Mouse (Mus musculus) cerebellum, adult 2 months (tissue): Measurements from ENCODE around the gene Agap2.

ENCODE experiments used
- CTCF ChIP-seq: fragments of 200-500 bp; IDR thresholded peaks from 2 replicates; pipeline ENCODE4 v1.5.1; 2011; ENCODE audit warnings: low read depth, mild to moderate bottlenecking, control low read depth, low read length, moderate library complexity, borderline replicate concordance; ENCODE audit not compliant: insufficient read depth
- POLR2A ChIP-seq: fragments of 200-500 bp; IDR thresholded peaks from 2 replicates; pipeline ENCODE4 v1.6.1; 2011; ENCODE audit warnings: low read length, control low read depth, borderline replicate concordance; ENCODE audit not compliant: insufficient read depth

- TF ChIP-seq CTCF (no peak), POLR2A (no peak)
These were observed 12.6 kb upstream of the Agap2 start for GRCm38 (mm10) chr10:127062503-127062902.
